In genomic region chr7:45574472-45575379, GRCm38 (mm10) we compare ENCODE assay signal across 13 mouse cellular contexts. TPM values are rescaled to one million over a fixed set of nuclear protein-coding genes. Genes with fewer than 3 reads are reported as not detected.
A peak's percentile ranks its signal among the peaks of the same experiment; 100 is the strongest.
DNase-seq lines count a peak whose midpoint lies in the region; ATAC-seq and TF ChIP-seq lines count a peak whose summit lies in the region.
"Had no signal": no experiment of that assay in that cellular context is flagged by ENCODE, and none has a peak within 500 bp of the region (broad histone marks: within the 10 kb centered on the region; RNA-seq: fewer than 3 reads in every experiment).

No protein-coding gene starts in this region.

- DNase-seq in embryonic facial prominence, embryonic 10.5 days (ENCODE audit: low spot score): no peak
- DNase-seq in thymus, adult 2 months: no peak
- DNase-seq in thymus, adult 18-20 months: no peak
- no peak for DNase-seq in right cerebral cortex, postnatal 36 days (ENCODE audit: low spot score in 2 of 2)
- no peak for DNase-seq in forebrain, embryonic 10.5 days (ENCODE audit: extremely low spot score, low spot score)
- no peak for DNase-seq in frontal cortex, postnatal 25 days (ENCODE audit: low spot score in 2 of 2)
- DNase-seq: cerebellum, adult 9-10 months; lung, postnatal 36 days had no signal

- no peaks in the 10 kb centered on the region for H3K9me3 ChIP-seq in embryonic facial prominence, embryonic 13.5 days
- no peaks in the 10 kb centered on the region for H3K9me3 ChIP-seq in embryonic facial prominence, embryonic 10.5 days
- no peaks in the 10 kb centered on the region for H3K9me3 ChIP-seq in liver, embryonic 12.5 days (replicated peaks)
- no peaks in the 10 kb centered on the region for H3K9me3 ChIP-seq in forebrain, embryonic 10.5 days
- H3K9me3 ChIP-seq: limb, embryonic 12.5 days had no signal

- no peak overlapping the region for H3K4me2 ChIP-seq in embryonic facial prominence, embryonic 13.5 days
- peak overlapping the region; percentile 36 for H3K4me2 ChIP-seq in liver, embryonic 12.5 days
- H3K4me2 ChIP-seq: limb, embryonic 12.5 days had no signal

- peaks cover 43% of the 10 kb centered on the region for H3K36me3 ChIP-seq in embryonic facial prominence, embryonic 13.5 days
- peaks cover 44% of the 10 kb centered on the region for H3K36me3 ChIP-seq in embryonic facial prominence, embryonic 10.5 days (replicated peaks)
- peaks cover 24% of the 10 kb centered on the region for H3K36me3 ChIP-seq in thymus, adult 2 months (ENCODE audit: control insufficient read depth, insufficient read depth, low read length)
- H3K36me3 ChIP-seq in liver, embryonic 12.5 days: peaks cover 51% of the 10 kb centered on the region
- peaks cover 40% of the 10 kb centered on the region for H3K36me3 ChIP-seq in forebrain, embryonic 10.5 days (replicated peaks)

- H3K4me1 ChIP-seq in embryonic facial prominence, embryonic 13.5 days: peaks cover 17% of the 10 kb centered on the region
- peaks cover 29% of the 10 kb centered on the region for H3K4me1 ChIP-seq in embryonic facial prominence, embryonic 10.5 days
- H3K4me1 ChIP-seq in thymus, adult 2 months (replicated peaks; ENCODE audit: control insufficient read depth, insufficient read depth, low read length): peaks cover 47% of the 10 kb centered on the region
- H3K4me1 ChIP-seq in liver, embryonic 12.5 days: peaks cover 43% of the 10 kb centered on the region
- H3K4me1 ChIP-seq in forebrain, embryonic 10.5 days: peaks cover 25% of the 10 kb centered on the region

- 82% methylated on average over 15 of the region's 15 CpGs for WGBS in embryonic facial prominence, embryonic 13.5 days
- WGBS in embryonic facial prominence, embryonic 10.5 days: 86% methylated on average over 15 of the region's 15 CpGs
- WGBS in thymus, adult 2 months: 93% methylated on average over 15 of the region's 15 CpGs
- WGBS in liver, embryonic 12.5 days (ENCODE audit: insufficient replicate concordance): 73% methylated on average over 15 of the region's 15 CpGs
- WGBS in forebrain, embryonic 10.5 days: 89% methylated on average over 15 of the region's 15 CpGs

- no peak for ATAC-seq in embryonic facial prominence, embryonic 13.5 days (ENCODE audit: insufficient number of reproducible peaks, insufficient read depth, low FRiP score, low TSS enrichment, low read depth)
- ATAC-seq in liver, embryonic 12.5 days: no peak
- ATAC-seq: activated CD4-positive, CD25-positive, alpha-beta regulatory T cell, adult 4 months had no signal

- no peak overlapping the region for H3K27ac ChIP-seq in embryonic facial prominence, embryonic 13.5 days
- no peak overlapping the region; the same call in 1 of the 2 replicates for H3K27ac ChIP-seq in embryonic facial prominence, embryonic 10.5 days (replicated peaks)
- H3K27ac ChIP-seq in thymus, adult 2 months (ENCODE audit: control insufficient read depth, insufficient read depth, low read length): peak overlapping the region; percentile 40; the same call in 1 of the 2 replicates
- peak overlapping the region; percentile 67 for H3K27ac ChIP-seq in liver, embryonic 12.5 days
- no peak overlapping the region for H3K27ac ChIP-seq in forebrain, embryonic 10.5 days
- H3K27ac ChIP-seq: limb, embryonic 12.5 days had no signal

- H3K4me3 ChIP-seq in embryonic facial prominence, embryonic 13.5 days: no peak overlapping the region
- no peak overlapping the region for H3K4me3 ChIP-seq in embryonic facial prominence, embryonic 10.5 days
- no peak overlapping the region for H3K4me3 ChIP-seq in thymus, adult 2 months (ENCODE audit: control insufficient read depth, insufficient read depth, low read length)
- H3K4me3 ChIP-seq in liver, embryonic 12.5 days: peak overlapping the region; percentile 39
- H3K4me3 ChIP-seq in forebrain, embryonic 10.5 days: no peak overlapping the region
- H3K4me3 ChIP-seq: limb, embryonic 12.5 days had no signal

- TF ChIP-seq CTCF in thymus, adult 2 months (IDR thresholded peaks at IDR 0.05; ENCODE audit: borderline replicate concordance, control insufficient read depth, extremely low read depth, insufficient read depth, low read length, poor library complexity): no peak

- no peaks in the 10 kb centered on the region for H3K27me3 ChIP-seq in embryonic facial prominence, embryonic 13.5 days
- H3K27me3 ChIP-seq in embryonic facial prominence, embryonic 10.5 days (replicated peaks; ENCODE audit: low read depth, poor library complexity, severe bottlenecking): no peaks in the 10 kb centered on the region
- H3K27me3 ChIP-seq in thymus, adult 2 months (ENCODE audit: control insufficient read depth, insufficient read depth, low read length): no peaks in the 10 kb centered on the region
- H3K27me3 ChIP-seq in liver, embryonic 12.5 days (replicated peaks): no peaks in the 10 kb centered on the region
- no peaks in the 10 kb centered on the region for H3K27me3 ChIP-seq in forebrain, embryonic 10.5 days (ENCODE audit: poor library complexity, severe bottlenecking)
- H3K27me3 ChIP-seq: limb, embryonic 12.5 days had no signal

- H3K9ac ChIP-seq in embryonic facial prominence, embryonic 13.5 days: 0 out of 2 replicates have a peak overlapping the region, but pooled peaks have one; percentile 36
- H3K9ac ChIP-seq in liver, embryonic 12.5 days: 0 out of 2 replicates have a peak overlapping the region, but pooled peaks have one; percentile 31
- H3K9ac ChIP-seq: limb, embryonic 12.5 days had no signal

- TF ChIP-seq POLR2A in thymus, adult 2 months (IDR thresholded peaks at IDR 0.05; ENCODE audit: control insufficient read depth, extremely low read depth, insufficient read depth, low read length, poor library complexity): no peak

RNA-seq across cellular contexts. Expression of gene Bcat2, which starts 4.8 kb away (rescaled TPM):
- 67.1 and 68.4 TPM in 2 replicates for polyA plus RNA-seq in embryonic facial prominence, embryonic 13.5 days (2015; fragmentation: Nextera tagmentation; extraction: Ambion mirVana)
- polyA plus RNA-seq in embryonic facial prominence, embryonic 10.5 days (2016; fragmentation: Nextera tagmentation; extraction: Ambion mirVana): 51.1 and 51.9 TPM in 2 replicates
- polyA plus RNA-seq in thymus, adult 2 months (2012; rRNA removed): 140 and 173 TPM in 2 replicates
- polyA plus RNA-seq in liver, embryonic 12.5 days (2016; fragmentation: Nextera tagmentation; extraction: Ambion mirVana): 50.4 and 54.7 TPM in 2 replicates
- polyA plus RNA-seq in forebrain, embryonic 10.5 days (2016; fragmentation: Nextera tagmentation; extraction: Ambion mirVana): 38.2 and 39.1 TPM in 2 replicates

RNA-seq across cellular contexts. Expression of gene Hsd17b14, which starts 20.0 kb away (rescaled TPM):
- polyA plus RNA-seq in embryonic facial prominence, embryonic 13.5 days (2015; fragmentation: Nextera tagmentation; extraction: Ambion mirVana): 0.25 and 0.83 TPM in 2 replicates
- 0.87 and 0.92 TPM in 2 replicates for polyA plus RNA-seq in embryonic facial prominence, embryonic 10.5 days (2016; fragmentation: Nextera tagmentation; extraction: Ambion mirVana)
- 2.2 and 2.6 TPM in 2 replicates for polyA plus RNA-seq in thymus, adult 2 months (2012; rRNA removed)
- polyA plus RNA-seq in liver, embryonic 12.5 days (2016; fragmentation: Nextera tagmentation; extraction: Ambion mirVana): 1.5 and 1.8 TPM in 2 replicates
- 0.39 and 0.63 TPM in 2 replicates for polyA plus RNA-seq in forebrain, embryonic 10.5 days (2016; fragmentation: Nextera tagmentation; extraction: Ambion mirVana)
- polyA plus RNA-seq: activated CD4-positive, CD25-positive, alpha-beta regulatory T cell, adult 4 months had no signal

RNA-seq across cellular contexts. Expression of gene Fgf21, which starts 40.6 kb away (rescaled TPM):
- polyA plus RNA-seq in embryonic facial prominence, embryonic 13.5 days (2015; fragmentation: Nextera tagmentation; extraction: Ambion mirVana): 0.39 and 0.96 TPM in 2 replicates
- polyA plus RNA-seq in embryonic facial prominence, embryonic 10.5 days (2016; fragmentation: Nextera tagmentation; extraction: Ambion mirVana): not detected in 2 replicates
- 18.9 and 19.2 TPM in 2 replicates for polyA plus RNA-seq in thymus, adult 2 months (2012; rRNA removed)
- not detected in 2 replicates for polyA plus RNA-seq in liver, embryonic 12.5 days (2016; fragmentation: Nextera tagmentation; extraction: Ambion mirVana)
- polyA plus RNA-seq in forebrain, embryonic 10.5 days (2016; fragmentation: Nextera tagmentation; extraction: Ambion mirVana): not detected in 2 replicates
- polyA plus RNA-seq: activated CD4-positive, CD25-positive, alpha-beta regulatory T cell, adult 4 months; limb, embryonic 12.5 days; midbrain, postnatal 0 days had no signal

RNA-seq across cellular contexts. Expression of gene Fut1, which starts 42.4 kb away (rescaled TPM):
- polyA plus RNA-seq in embryonic facial prominence, embryonic 13.5 days (2015; fragmentation: Nextera tagmentation; extraction: Ambion mirVana): 1.9 and 2.3 TPM in 2 replicates
- polyA plus RNA-seq in embryonic facial prominence, embryonic 10.5 days (2016; fragmentation: Nextera tagmentation; extraction: Ambion mirVana): 0.07 and 0.44 TPM in 2 replicates
- 4.7 and 5.9 TPM in 2 replicates for polyA plus RNA-seq in thymus, adult 2 months (2012; rRNA removed)
- polyA plus RNA-seq in liver, embryonic 12.5 days (2016; fragmentation: Nextera tagmentation; extraction: Ambion mirVana): 0.15 TPM in 1 of 2 replicates, not detected in the other
- 0.07 TPM in 1 of 2 replicates, not detected in the other for polyA plus RNA-seq in forebrain, embryonic 10.5 days (2016; fragmentation: Nextera tagmentation; extraction: Ambion mirVana)
- polyA plus RNA-seq: activated CD4-positive, CD25-positive, alpha-beta regulatory T cell, adult 4 months; limb, embryonic 12.5 days; midbrain, postnatal 0 days had no signal

RNA-seq across cellular contexts. Expression of gene Izumo1, which starts 46.9 kb away (rescaled TPM):
- 0.27 and 0.39 TPM in 2 replicates for polyA plus RNA-seq in embryonic facial prominence, embryonic 13.5 days (2015; fragmentation: Nextera tagmentation; extraction: Ambion mirVana)
- polyA plus RNA-seq in embryonic facial prominence, embryonic 10.5 days (2016; fragmentation: Nextera tagmentation; extraction: Ambion mirVana): 0.07 and 0.10 TPM in 2 replicates
- polyA plus RNA-seq in thymus, adult 2 months (2012; rRNA removed): 0.45 and 0.75 TPM in 2 replicates
- 0.20 and 0.23 TPM in 2 replicates for polyA plus RNA-seq in liver, embryonic 12.5 days (2016; fragmentation: Nextera tagmentation; extraction: Ambion mirVana)
- polyA plus RNA-seq in forebrain, embryonic 10.5 days (2016; fragmentation: Nextera tagmentation; extraction: Ambion mirVana): 0.25 TPM in 1 of 2 replicates, not detected in the other
- polyA plus RNA-seq: activated CD4-positive, CD25-positive, alpha-beta regulatory T cell, adult 4 months; midbrain, postnatal 0 days had no signal

Comparison
In these comparisons a context has a peak if more than half of its experiments do, and no peak if none do; other contexts are left out.
1. H3K27ac ChIP-seq: peak in thymus, adult 2 months (single experiment) and liver, embryonic 12.5 days (single experiment); none in embryonic facial prominence, embryonic 13.5 days (single experiment), embryonic facial prominence, embryonic 10.5 days (single experiment) and forebrain, embryonic 10.5 days (single experiment).
2. RNA of gene Fgf21, which starts 40.6 kb away (polyA plus RNA-seq): 18.9 to 19.2 TPM in thymus, adult 2 months; 0.39 to 0.96 TPM in embryonic facial prominence, embryonic 13.5 days, not detected in forebrain, embryonic 10.5 days, not detected in embryonic facial prominence, embryonic 10.5 days and not detected in liver, embryonic 12.5 days; every median in the first group is over 10 times any median in the second.